ENCODE assay signal across 10 mouse cellular contexts in genomic region chr3:101518810-101519209, GRCm38 (mm10).
DNase-seq lines count a peak whose midpoint lies in the region; ATAC-seq and TF ChIP-seq lines count a peak whose summit lies in the region.
"Had no signal": no experiment of that assay in that cellular context is flagged by ENCODE, and none has a peak within 500 bp of the region (broad histone marks: within the 10 kb centered on the region; RNA-seq: fewer than 3 reads in every experiment).

No protein-coding gene starts in this region.

- WGBS in liver, adult 2 months = 26% methylated on average over 6 of the region's 6 CpGs
- WGBS in intestine, postnatal 0 days = 8% methylated on average over 6 of the region's 6 CpGs

- no peaks in the 10 kb centered on the region for H3K9me3 ChIP-seq in intestine, postnatal 0 days (ENCODE audit: control insufficient read depth)

- TF ChIP-seq POLR2A in liver, adult 2 months (IDR thresholded peaks at IDR 0.05; ENCODE audit: extremely low read depth, insufficient read depth, low read length) = no peak

- no peaks in the 10 kb centered on the region for H3K27me3 ChIP-seq in liver, adult 2 months (ENCODE audit: control insufficient read depth, insufficient read depth, low read length)
- H3K27me3 ChIP-seq in intestine, postnatal 0 days (replicated peaks; ENCODE audit: control insufficient read depth, insufficient read depth, low read length) = no peaks in the 10 kb centered on the region

- H3K4me2 ChIP-seq in intestine, postnatal 0 days (replicated peaks; ENCODE audit: low read depth) = no peak overlapping the region

- no peaks in the 10 kb centered on the region for H3K79me2 ChIP-seq in liver, adult 2 months (ENCODE audit: control insufficient read depth, insufficient read depth, low read length)

- peak; percentile 76 for ATAC-seq in intestine, postnatal 0 days

- peak overlapping the region; percentile 75 for H3K27ac ChIP-seq in liver, adult 2 months (replicated peaks; ENCODE audit: insufficient read depth, low read depth, low read length)
- peak overlapping the region; percentile 95 for H3K27ac ChIP-seq in intestine, postnatal 0 days (ENCODE audit: low read depth, low read length)
- H3K27ac ChIP-seq: liver, embryonic 14.5 days had no signal

- DNase-seq in adrenal gland, adult (ENCODE audit: inconsistent age in 2 of 2, low spot score in 1 of 2) = peak; percentile 49 to 80
- DNase-seq in adrenal gland, postnatal 4 days (ENCODE audit: low spot score in 2 of 2) = no peak
- no peak for DNase-seq in liver, adult 2 months (ENCODE audit: extremely low read depth, low read depth, low spot score)
- no peak for DNase-seq in liver
- peak; percentile 49 to 58 for DNase-seq in lung, postnatal 4 days
- no peak for DNase-seq in spleen, postnatal 4 days (ENCODE audit: low spot score in 2 of 2)
- DNase-seq in right cerebral cortex, postnatal 14 days = no peak
- DNase-seq: thymus, postnatal 25 days had no signal

- no peaks in the 10 kb centered on the region for H3K36me3 ChIP-seq in liver, adult 2 months (ENCODE audit: control insufficient read depth, insufficient read depth, low read length)
- no peaks in the 10 kb centered on the region for H3K36me3 ChIP-seq in intestine, postnatal 0 days (ENCODE audit: control insufficient read depth, insufficient read depth)

- TF ChIP-seq CTCF in liver, adult 2 months (IDR thresholded peaks at IDR 0.05; ENCODE audit: low read depth, low read length) = no peak
- no peak for TF ChIP-seq CTCF in intestine, postnatal 0 days (IDR thresholded peaks at IDR 0.05; ENCODE audit: low read depth)

- peaks cover 40% of the 10 kb centered on the region for H3K4me1 ChIP-seq in liver, adult 2 months (ENCODE audit: control insufficient read depth, insufficient read depth, low read length)
- H3K4me1 ChIP-seq in intestine, postnatal 0 days (replicated peaks; ENCODE audit: control insufficient read depth, insufficient read depth, low read length) = peaks cover 7% of the 10 kb centered on the region

- no peak overlapping the region for H3K4me3 ChIP-seq in liver, adult 2 months (ENCODE audit: insufficient read depth, low read depth, low read length)
- no peak overlapping the region for H3K4me3 ChIP-seq in intestine, postnatal 0 days (ENCODE audit: low read depth, low read length)

- H3K9ac ChIP-seq in liver, adult 2 months (ENCODE audit: low read depth, low read length) = 0 out of 2 replicates have a peak overlapping the region, but pooled peaks have one; percentile 5
- no peak overlapping the region for H3K9ac ChIP-seq in intestine, postnatal 0 days (ENCODE audit: low read depth, low read length)
- H3K9ac ChIP-seq: liver, embryonic 14.5 days had no signal

Comparison
In these comparisons a context has a peak if more than half of its experiments do, and no peak if none do; other contexts are left out.
1. DNase-seq: peak in adrenal gland, adult (2 of 2) and lung, postnatal 4 days (2 of 2); none in adrenal gland, postnatal 4 days (0 of 2), liver, adult 2 months (single experiment), liver (single experiment), spleen, postnatal 4 days (0 of 2) and right cerebral cortex, postnatal 14 days (single experiment).